Mouse (Mus musculus): ENCODE data around the gene Slitrk5. TPM values are rescaled to one million over a fixed set of nuclear protein-coding genes. Genes with fewer than 3 reads are reported as not detected.
"Not testable (repeated sequence)": the region's sequence is repeated elsewhere in the genome, so short reads cannot be mapped to it uniquely, and the experiment has no call there.

Gene Slitrk5
- polyA plus RNA-seq (2016; fragmentation: Nextera tagmentation; extraction: Ambion mirVana) = 21.2 and 22.3 TPM in 2 replicates

DNA sequence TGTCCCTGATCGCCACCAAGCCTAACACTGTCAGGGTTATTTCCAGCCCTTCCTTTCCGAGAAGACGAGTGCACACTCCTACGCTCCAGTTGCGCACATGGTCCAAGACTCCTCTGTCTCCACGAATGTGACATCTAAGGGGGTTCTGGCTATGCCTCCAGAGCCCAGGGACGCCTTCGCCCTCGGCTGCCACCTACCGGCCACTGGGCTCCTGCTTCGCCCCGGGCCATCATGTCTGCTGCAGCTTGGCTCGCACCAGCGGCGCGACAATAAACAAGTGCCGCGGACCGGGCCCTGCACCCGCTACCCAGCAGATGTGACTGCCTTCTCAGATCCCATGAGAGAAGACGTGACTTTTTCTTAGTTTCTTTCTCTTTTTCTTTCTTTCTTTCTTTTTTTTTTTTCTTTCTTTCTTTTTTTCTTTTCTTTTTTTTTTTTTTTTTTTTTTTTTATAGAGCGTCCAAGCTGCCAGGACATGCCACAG is at the start of gene Slitrk5:
TSS of gene Slitrk5 (plus strand) at position 434 of the 484 bp plus-strand sequence.
- peak; percentile 78 for ATAC-seq (ENCODE audit: low FRiP score)
- peak within 1 kb of the TSS; percentile 63 for H3K4me2 ChIP-seq
- H3K27me3 ChIP-seq = peaks cover 9% of the 10 kb centered on the region
- under 1% methylated on average over 22 of the region's 22 CpGs for WGBS
- H3K4me3 ChIP-seq (replicated peaks) = peak within 1 kb of the TSS; percentile 78
- H3K4me1 ChIP-seq = peaks cover 12% of the 10 kb centered on the region
- 0 out of 2 replicates have a peak, but pooled peaks cover 2% of the 10 kb centered on the region for H3K36me3 ChIP-seq (replicated peaks)
- H3K27ac ChIP-seq = peak within 1 kb of the TSS; percentile 96
- H3K9ac ChIP-seq = peak within 1 kb of the TSS; percentile 87
- no peaks in the 10 kb centered on the region for H3K9me3 ChIP-seq

DNA sequence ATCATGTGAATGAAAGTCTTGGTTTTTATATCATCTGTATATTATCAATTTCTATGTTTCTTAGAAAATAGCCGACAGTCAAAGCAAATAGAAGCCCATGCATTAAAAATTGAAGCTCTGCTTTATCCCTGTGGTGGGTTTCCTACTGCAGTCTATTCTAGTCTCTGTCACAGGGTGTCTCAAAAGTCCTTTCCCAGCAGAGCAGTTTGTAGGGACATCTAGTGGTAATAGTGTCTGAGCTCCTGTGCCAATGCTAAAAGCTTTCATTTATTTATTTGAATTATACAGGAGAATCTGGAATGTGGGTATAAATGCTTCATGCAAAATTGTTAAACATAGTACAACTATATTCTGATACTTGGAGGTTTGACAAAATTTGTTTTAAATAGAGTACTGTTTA is 2.0 kb upstream of the Slitrk5 start:
- WGBS = 51% methylated on average over 1 of the region's 1 CpGs
- Histone ChIP-seq H3K4me1 (peaks cover 10% of the 10 kb centered on the region), H3K4me3 (replicated peaks) (no peak overlapping the region), H3K9ac (no peak overlapping the region), H3K27ac (no peak overlapping the region), H3K4me2 (no peak overlapping the region), H3K9me3 (no peaks in the 10 kb centered on the region), H3K36me3 (replicated peaks) (no peaks in the 10 kb centered on the region), H3K27me3 (no peaks in the 10 kb centered on the region)
- no peak for ATAC-seq (ENCODE audit: low FRiP score)

DNA sequence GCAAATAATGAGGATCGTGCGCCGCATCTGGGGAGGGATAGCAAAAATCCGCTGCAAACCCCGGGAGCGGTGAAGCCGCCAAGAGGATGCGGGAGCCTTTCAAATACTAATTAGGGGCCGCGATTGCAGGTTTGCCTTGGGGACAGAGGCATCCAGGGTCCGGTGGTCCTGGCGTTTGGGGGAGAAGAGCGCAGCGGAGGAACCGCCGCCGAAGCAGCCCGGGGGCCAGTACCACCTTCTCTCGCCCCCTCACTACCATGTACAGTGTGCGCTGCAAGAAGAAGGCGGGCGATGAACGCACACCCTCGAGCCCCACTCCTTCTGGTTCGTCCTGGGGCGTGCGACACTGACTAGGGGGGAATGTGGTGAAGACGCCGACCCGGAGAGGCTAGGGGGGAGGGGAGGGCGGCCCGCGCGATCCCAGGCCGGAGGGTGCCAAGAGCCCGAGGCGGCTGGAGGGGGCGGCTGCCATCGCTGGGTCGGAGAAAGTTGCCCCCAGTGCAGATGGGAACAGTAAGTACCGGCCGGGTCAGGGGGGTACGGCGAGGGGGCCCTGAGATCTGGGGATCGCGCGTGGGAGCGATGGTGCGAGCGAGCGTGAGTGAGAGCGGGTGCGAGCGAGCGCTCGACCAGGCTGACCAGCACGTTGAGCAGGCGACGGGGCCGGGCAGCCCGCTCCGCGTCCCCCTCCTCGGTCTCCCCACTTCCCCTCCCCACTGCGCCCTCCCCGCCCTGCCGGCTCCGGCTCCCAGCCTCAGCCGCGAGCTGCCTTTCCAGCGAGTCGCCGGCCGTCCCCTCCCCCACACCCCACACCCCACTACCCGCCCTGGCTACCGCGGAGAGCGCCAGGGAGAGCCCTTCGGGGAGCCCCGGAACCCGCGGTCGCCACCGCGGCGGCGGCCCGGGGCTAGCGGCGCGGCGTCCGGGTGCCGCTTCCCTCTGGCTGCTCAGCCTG is 591 bp downstream of the Slitrk5 start:
- under 1% methylated on average over 76 of the region's 94 CpGs for WGBS
- H3K4me1 ChIP-seq = peaks cover 14% of the 10 kb centered on the region
- H3K27me3 ChIP-seq = peaks cover 16% of the 10 kb centered on the region
- ATAC-seq (ENCODE audit: low FRiP score) = peak; percentile 80
- peak overlapping the region; percentile 87 for H3K9ac ChIP-seq
- H3K27ac ChIP-seq = peak overlapping the region; percentile 96
- H3K4me2 ChIP-seq = peak overlapping the region; percentile 63
- 0 out of 2 replicates have a peak, but pooled peaks cover 3% of the 10 kb centered on the region for H3K36me3 ChIP-seq (replicated peaks)
- H3K4me3 ChIP-seq (replicated peaks) = peak overlapping the region; percentile 78
- H3K9me3 ChIP-seq = no peaks in the 10 kb centered on the region

DNA sequence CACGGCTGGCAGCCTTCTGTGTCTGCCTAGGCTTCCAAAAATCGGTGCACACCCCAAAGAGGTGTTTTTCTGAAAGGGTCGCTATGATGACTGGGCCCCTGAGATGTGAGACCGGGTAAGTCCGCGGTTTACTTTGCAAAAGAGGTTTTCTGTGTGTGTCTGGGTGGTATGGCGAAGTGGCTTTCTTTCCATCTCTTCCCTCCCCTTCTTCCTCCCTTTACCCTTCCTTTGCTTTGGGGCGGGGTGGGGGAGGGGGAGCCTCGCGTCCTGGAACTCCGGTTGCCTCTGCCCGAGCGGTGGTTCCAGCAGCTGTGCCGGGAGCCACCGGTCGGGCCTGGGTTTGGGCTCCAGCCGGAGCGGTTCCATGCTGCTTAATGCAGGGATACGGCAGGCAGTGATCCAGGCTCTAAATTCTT is 1.3 kb downstream of the Slitrk5 start:
- WGBS = 1% methylated on average over 19 of the region's 19 CpGs
- peak overlapping the region; percentile 96 for H3K27ac ChIP-seq
- peaks cover 21% of the 10 kb centered on the region for H3K4me1 ChIP-seq
- H3K9ac ChIP-seq = peak overlapping the region; percentile 87
- ATAC-seq (ENCODE audit: low FRiP score) = peak; percentile 62
- H3K4me3 ChIP-seq (replicated peaks) = peak overlapping the region; percentile 78
- peak overlapping the region; percentile 63 for H3K4me2 ChIP-seq
- H3K27me3 ChIP-seq = peaks cover 19% of the 10 kb centered on the region
- no peaks in the 10 kb centered on the region for H3K9me3 ChIP-seq
- H3K36me3 ChIP-seq (replicated peaks) = 0 out of 2 replicates have a peak, but pooled peaks cover 3% of the 10 kb centered on the region

DNA sequence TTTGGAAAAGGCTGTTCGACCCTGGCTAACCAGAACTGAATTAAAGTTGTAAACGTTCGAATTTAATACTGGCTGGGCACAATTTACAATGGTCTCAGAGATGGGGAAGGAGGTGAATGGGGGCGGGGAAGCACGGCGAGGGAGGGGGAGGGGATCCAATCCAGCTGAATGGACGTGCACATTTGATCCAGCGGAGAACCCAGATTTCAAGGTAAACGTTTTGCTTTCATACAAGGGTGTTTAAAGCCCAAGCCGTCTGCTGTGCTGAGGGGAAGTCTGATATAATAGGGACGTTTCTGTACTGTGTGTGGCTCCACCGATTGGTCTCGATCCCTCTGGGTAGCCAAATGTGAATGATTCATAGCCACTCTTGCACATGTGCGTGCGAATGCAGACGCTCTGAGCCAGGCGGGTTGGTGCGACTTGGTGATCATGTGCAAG is 2.0 kb downstream of the Slitrk5 start:
- peaks cover 19% of the 10 kb centered on the region for H3K27me3 ChIP-seq
- 0 out of 2 replicates have a peak, but pooled peaks cover 3% of the 10 kb centered on the region for H3K36me3 ChIP-seq (replicated peaks)
- H3K4me3 ChIP-seq (replicated peaks) = peak overlapping the region; percentile 78
- under 1% methylated on average over 18 of the region's 18 CpGs for WGBS
- peak overlapping the region; percentile 63 for H3K4me2 ChIP-seq
- ATAC-seq (ENCODE audit: low FRiP score) = peak; percentile 15
- H3K9ac ChIP-seq = peak overlapping the region; percentile 87
- H3K4me1 ChIP-seq = peaks cover 28% of the 10 kb centered on the region
- no peaks in the 10 kb centered on the region for H3K9me3 ChIP-seq
- H3K27ac ChIP-seq = peak overlapping the region; percentile 96

DNA sequence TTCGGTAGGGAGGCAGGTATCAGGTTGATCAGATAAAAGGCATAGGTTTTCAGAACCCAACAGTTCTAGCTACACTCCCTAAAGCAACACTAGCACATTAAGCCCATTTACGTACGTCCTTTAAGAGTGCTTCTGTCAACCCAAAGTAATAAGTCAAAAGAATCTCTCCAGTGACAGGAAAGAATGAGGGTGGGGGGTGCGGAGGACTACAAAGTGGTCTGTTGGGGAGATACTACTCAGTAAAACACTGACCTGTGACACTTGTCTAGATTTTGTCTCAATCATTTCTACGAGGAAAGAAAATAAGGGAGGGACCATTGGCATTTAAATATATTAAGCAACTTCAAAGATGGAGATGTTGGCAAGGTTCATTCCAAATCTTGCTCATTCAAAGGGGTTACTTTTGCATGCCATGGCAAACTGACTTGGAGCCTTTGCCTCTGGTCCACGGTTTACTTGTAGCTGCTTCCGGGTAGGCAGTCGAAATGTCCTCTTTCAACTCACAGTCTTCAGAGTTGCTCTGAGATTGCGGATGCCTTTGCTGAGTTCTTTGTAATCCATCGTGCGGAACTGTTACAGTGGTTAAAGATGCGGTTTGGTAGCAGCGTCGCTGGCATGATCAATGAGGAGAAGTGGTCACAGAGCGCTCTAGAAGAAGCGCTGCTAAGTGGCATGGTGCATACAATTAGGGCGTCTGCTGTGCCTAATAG is 2.6 kb downstream of the Slitrk5 start:
- H3K36me3 ChIP-seq (replicated peaks) = 0 out of 2 replicates have a peak, but pooled peaks cover 3% of the 10 kb centered on the region
- no peak for ATAC-seq (ENCODE audit: low FRiP score)
- H3K27ac ChIP-seq = no peak overlapping the region; the same call in 1 of the 2 replicates
- peak overlapping the region; percentile 87 for H3K9ac ChIP-seq
- peak overlapping the region; percentile 78 for H3K4me3 ChIP-seq (replicated peaks)
- H3K4me2 ChIP-seq = peak overlapping the region; percentile 63
- H3K9me3 ChIP-seq = no peaks in the 10 kb centered on the region
- peaks cover 30% of the 10 kb centered on the region for H3K4me1 ChIP-seq
- peaks cover 19% of the 10 kb centered on the region for H3K27me3 ChIP-seq
- WGBS = 5% methylated on average over 17 of the region's 17 CpGs

DNA sequence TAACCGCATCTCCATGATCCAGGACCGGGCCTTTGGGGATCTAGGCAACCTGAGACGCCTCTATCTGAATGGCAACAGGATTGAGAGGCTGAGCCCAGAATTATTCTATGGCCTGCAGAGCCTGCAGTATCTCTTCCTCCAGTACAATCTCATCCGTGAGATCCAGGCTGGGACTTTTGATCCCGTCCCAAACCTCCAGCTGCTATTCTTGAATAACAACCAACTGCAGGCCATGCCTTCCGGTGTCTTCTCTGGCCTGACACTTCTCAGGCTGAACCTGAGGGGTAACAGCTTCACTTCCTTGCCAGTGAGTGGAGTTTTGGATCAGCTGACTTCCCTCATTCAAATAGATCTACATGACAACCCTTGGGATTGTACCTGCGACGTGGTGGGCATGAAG is 5.4 kb downstream of the Slitrk5 start:
- no peak overlapping the region for H3K9ac ChIP-seq
- no peak overlapping the region for H3K27ac ChIP-seq
- H3K4me2 ChIP-seq = no peak overlapping the region; the same call in 1 of the 2 replicates
- peaks cover 19% of the 10 kb centered on the region for H3K27me3 ChIP-seq
- 0 out of 2 replicates have a peak, but pooled peaks cover 7% of the 10 kb centered on the region for H3K36me3 ChIP-seq (replicated peaks)
- no peak overlapping the region for H3K4me3 ChIP-seq (replicated peaks)
- WGBS = 79% methylated on average over 8 of the region's 8 CpGs
- no peaks in the 10 kb centered on the region for H3K9me3 ChIP-seq
- peaks cover 30% of the 10 kb centered on the region for H3K4me1 ChIP-seq
- ATAC-seq (ENCODE audit: low FRiP score) = no peak

DNA sequence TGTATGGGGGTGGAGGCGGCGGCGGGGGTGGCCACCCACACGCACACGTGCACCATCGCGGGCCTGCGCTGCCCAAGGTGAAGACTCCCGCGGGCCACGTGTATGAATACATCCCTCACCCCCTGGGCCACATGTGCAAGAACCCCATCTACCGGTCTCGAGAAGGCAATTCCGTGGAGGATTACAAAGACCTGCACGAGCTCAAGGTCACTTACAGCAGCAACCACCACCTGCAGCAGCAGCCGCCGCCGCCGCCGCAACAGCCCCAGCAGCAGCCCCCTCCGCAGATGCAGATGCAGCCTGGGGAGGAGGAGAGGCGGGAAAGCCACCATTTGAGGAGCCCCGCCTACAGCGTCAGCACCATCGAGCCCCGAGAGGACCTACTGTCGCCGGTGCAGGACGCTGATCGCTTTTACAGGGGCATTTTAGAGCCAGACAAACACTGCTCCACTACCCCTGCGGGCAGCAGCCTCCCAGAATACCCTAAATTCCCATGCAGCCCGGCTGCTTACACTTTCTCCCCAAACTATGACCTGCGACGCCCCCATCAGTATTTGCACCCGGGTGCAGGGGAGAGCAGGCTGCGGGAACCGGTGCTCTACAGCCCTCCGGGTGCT is 6.3 kb downstream of the Slitrk5 start:
- no peak overlapping the region for H3K27ac ChIP-seq
- peak; percentile 65 for ATAC-seq (ENCODE audit: low FRiP score)
- H3K9ac ChIP-seq = peak overlapping the region; percentile 63
- H3K4me1 ChIP-seq = peaks cover 30% of the 10 kb centered on the region
- peaks cover 19% of the 10 kb centered on the region for H3K27me3 ChIP-seq
- peak overlapping the region; percentile 39 for H3K4me3 ChIP-seq (replicated peaks)
- 0 out of 2 replicates have a peak, but pooled peaks cover 7% of the 10 kb centered on the region for H3K36me3 ChIP-seq (replicated peaks)
- H3K9me3 ChIP-seq = no peaks in the 10 kb centered on the region
- H3K4me2 ChIP-seq = peak overlapping the region; percentile 79
- 2% methylated on average over 38 of the region's 38 CpGs for WGBS

DNA sequence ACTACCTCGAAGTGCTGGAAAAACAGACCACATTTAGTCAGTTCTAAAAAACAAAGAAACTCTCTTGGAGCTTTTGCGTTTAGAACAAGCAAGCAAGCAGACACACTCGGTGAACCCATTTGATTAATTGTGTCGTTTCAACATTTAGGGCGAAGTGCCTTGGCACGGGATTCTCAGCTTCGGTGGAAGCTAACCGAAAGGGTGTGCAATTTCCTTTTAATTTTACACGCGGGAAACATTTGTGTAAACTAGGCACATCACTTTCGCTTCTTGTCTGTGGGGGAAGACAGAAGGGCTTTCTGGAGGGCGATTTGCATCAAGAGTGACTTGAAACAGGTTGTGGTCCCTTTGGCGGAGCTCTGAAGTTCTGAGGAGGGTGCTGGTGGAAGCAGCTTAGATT is 6.9 kb downstream of the Slitrk5 start:
- Histone ChIP-seq H3K27ac (no peak overlapping the region), H3K9ac (peak overlapping the region; percentile 63), H3K36me3 (replicated peaks) (0 out of 2 replicates have a peak, but pooled peaks cover 7% of the 10 kb centered on the region), H3K4me3 (replicated peaks) (peak overlapping the region; percentile 39), H3K27me3 (peaks cover 19% of the 10 kb centered on the region), H3K4me2 (peak overlapping the region; percentile 79), H3K4me1 (peaks cover 30% of the 10 kb centered on the region), H3K9me3 (no peaks in the 10 kb centered on the region)
- 17% methylated on average over 13 of the region's 13 CpGs for WGBS
- no peak for ATAC-seq (ENCODE audit: low FRiP score)

DNA sequence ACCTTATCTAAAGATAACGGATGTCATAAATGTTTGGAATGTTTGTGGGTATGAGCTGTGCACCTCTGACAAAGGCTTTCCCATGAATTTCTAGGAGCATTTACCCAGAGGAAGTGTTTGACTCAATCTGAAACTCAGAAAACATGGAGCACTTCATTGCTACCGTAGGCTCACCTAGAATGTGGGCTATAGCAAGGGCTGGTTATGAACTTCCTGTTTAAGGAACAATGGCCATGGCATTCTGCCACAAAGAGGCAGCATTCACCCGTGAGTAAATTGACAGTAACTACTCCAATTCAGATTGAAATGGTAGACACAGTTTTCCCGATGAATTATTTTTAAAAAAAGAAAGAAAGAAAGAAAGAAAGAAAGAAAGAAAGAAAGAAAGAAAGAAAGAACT is 8.6 kb downstream of the Slitrk5 start:
- peaks cover 18% of the 10 kb centered on the region for H3K4me1 ChIP-seq
- H3K27me3 ChIP-seq = peaks cover 19% of the 10 kb centered on the region
- no peak overlapping the region for H3K27ac ChIP-seq
- no peak overlapping the region for H3K9ac ChIP-seq
- no peak overlapping the region for H3K4me3 ChIP-seq (replicated peaks)
- no peak for ATAC-seq (ENCODE audit: low FRiP score)
- no peaks in the 10 kb centered on the region for H3K9me3 ChIP-seq
- WGBS = 71% methylated on average over 4 of the region's 4 CpGs
- H3K4me2 ChIP-seq = no peak overlapping the region
- H3K36me3 ChIP-seq (replicated peaks) = 0 out of 2 replicates have a peak, but pooled peaks cover 7% of the 10 kb centered on the region

DNA sequence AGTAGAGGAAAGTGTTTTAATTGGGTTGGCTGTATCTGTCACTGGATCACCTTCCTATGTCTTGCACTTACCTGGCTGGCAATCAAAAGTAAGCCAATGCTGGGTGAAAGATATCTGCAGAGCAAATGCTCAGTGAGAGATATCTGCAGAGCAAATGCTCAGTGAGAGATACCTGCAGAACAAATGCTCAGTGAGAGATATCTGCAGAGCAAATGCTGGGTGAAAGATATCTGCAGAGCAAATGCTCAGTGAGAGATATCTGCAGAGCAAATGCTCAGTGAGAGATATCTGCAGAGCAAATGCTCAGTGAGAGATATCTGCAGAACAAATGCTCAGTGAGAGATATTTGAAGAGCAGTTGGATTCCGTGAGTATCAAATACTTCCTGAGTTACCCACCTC is 15.2 kb downstream of the Slitrk5 start:
- not testable (repeated sequence) for H3K36me3 ChIP-seq (replicated peaks); H3K4me1 ChIP-seq; H3K4me3 ChIP-seq (replicated peaks); H3K9me3 ChIP-seq; H3K27me3 ChIP-seq; H3K27ac ChIP-seq; H3K4me2 ChIP-seq; H3K9ac ChIP-seq; ATAC-seq (ENCODE audit: low FRiP score)
- 73% methylated on average over 1 of the region's 1 CpGs for WGBS
